8 mouse cellular contexts compared by ENCODE assay signal in the genomic region with DNA sequence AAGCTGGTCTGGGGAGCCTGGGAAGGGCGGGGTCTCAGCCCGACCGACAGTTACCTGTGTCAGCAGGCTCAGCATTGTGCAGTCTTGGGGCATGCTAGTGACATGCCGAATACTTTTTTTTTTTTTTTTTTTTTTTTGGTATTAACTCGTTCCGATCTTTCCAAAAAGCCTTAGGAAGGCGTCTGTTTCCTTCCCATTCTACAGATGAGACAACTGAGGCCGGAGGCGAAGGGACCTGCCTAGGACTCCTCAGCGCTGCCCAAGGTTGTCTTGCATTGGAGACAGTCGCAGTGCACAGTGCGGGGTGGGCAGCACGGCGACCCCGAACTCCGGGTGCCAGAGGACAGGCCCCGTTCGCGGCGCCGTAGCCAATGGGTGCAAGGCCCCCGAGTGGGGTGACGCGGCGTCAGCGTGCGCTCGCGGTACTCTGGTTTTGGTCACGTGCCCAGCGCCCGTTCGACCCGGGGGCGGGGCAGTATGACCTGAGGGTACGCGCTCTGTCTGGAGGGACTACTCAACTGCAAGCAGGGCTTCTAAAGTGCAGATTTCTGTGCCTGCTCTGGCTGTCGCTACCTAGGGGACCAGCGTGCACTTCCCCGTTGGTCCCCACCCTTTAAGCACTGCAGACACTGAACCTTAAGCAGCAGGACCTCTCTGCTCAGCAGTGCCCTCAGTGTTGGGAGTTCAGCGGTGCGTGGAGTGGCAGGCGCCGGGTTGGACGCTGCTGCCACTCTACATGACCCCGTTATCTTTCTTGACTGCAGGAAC. TPM values are rescaled to one million over a fixed set of nuclear protein-coding genes. Genes with fewer than 3 reads are reported as not detected.
DNase-seq lines count a peak whose midpoint lies in the region; ATAC-seq and TF ChIP-seq lines count a peak whose summit lies in the region.

A gene (minus strand): TSS at position 113 of the 768 bp plus-strand sequence.

- H3K9ac ChIP-seq in CH12.LX (ENCODE audit: insufficient read depth, low read depth) = peak within 1 kb of the TSS; percentile 76
- H3K9ac ChIP-seq in forebrain, embryonic 14.5 days (ENCODE audit: low read length) = peak within 1 kb of the TSS; percentile 35; the same call in 1 of the 2 replicates
- peak within 1 kb of the TSS; percentile 26 for H3K9ac ChIP-seq in neural tube, embryonic 15.5 days (replicated peaks)

- TF ChIP-seq RAD21 in CH12.LX (IDR thresholded peaks at IDR 0.05; ENCODE audit: low read depth, low read length) = no peak; the same call in 1 of the 2 replicates

- peaks cover 14 to 66% of the 10 kb centered on the region in 2 experiments for H3K4me1 ChIP-seq in CH12.LX (ENCODE audit: control insufficient read depth in 1 of 2, insufficient read depth in 2 of 2)
- H3K4me1 ChIP-seq in forebrain, embryonic 14.5 days (ENCODE audit: control insufficient read depth, insufficient read depth, low read length) = peaks cover 14% of the 10 kb centered on the region
- peaks cover 10% of the 10 kb centered on the region; the same call in 1 of the 2 replicates for H3K4me1 ChIP-seq in lung, adult 2 months (ENCODE audit: control insufficient read depth, insufficient read depth, low read length)
- H3K4me1 ChIP-seq in neural tube, embryonic 15.5 days = peaks cover 36% of the 10 kb centered on the region

- DNase-seq in CH12.LX (ENCODE audit: extremely low read depth) = peak; percentile 93
- no peak for DNase-seq in forebrain, embryonic 14.5 days (ENCODE audit: low spot score)
- peak; percentile 81 to 90 for DNase-seq in heart, postnatal 14 days
- DNase-seq in layer of hippocampus, adult 18-20 months (ENCODE audit: low spot score in 2 of 2) = peak in 1 of 2 experiments; percentile 66
- DNase-seq in lung, adult 2 months = peak; percentile 83
- peak; percentile 83 for DNase-seq in testis, postnatal 14 days (ENCODE audit: low spot score)

- in situ Hi-C loops in CH12.LX (cut with MboI; ENCODE audit: low pct_ligation_motif_present, low pct_unique_long_range_greater_than_20kb, low sequenced_read_pairs) = no loop called here

- H3K9me3 ChIP-seq in CH12.LX (replicated peaks; ENCODE audit: low read length) = peaks cover 3% of the 10 kb centered on the region
- no peaks in the 10 kb centered on the region for H3K9me3 ChIP-seq in forebrain, embryonic 14.5 days (replicated peaks; ENCODE audit: control insufficient read depth, low read length)
- H3K9me3 ChIP-seq in neural tube, embryonic 15.5 days (replicated peaks) = no peaks in the 10 kb centered on the region

- H3K27ac ChIP-seq in CH12.LX (ENCODE audit: insufficient read depth, low read depth) = peak within 1 kb of the TSS; percentile 74
- peak within 1 kb of the TSS; percentile 21; the same call in 1 of the 2 replicates for H3K27ac ChIP-seq in forebrain, embryonic 14.5 days (ENCODE audit: low read depth, low read length)
- H3K27ac ChIP-seq in neural tube, embryonic 15.5 days (replicated peaks) = peak within 1 kb of the TSS; percentile 81

- H3K27me3 ChIP-seq in CH12.LX (replicated peaks) = no peaks in the 10 kb centered on the region
- H3K27me3 ChIP-seq in forebrain, embryonic 14.5 days (replicated peaks; ENCODE audit: control insufficient read depth, insufficient read depth, low read length) = no peaks in the 10 kb centered on the region
- H3K27me3 ChIP-seq in neural tube, embryonic 15.5 days (replicated peaks) = no peaks in the 10 kb centered on the region

- TF ChIP-seq CTCF in CH12.LX (conservative IDR thresholded peaks at IDR 0.05 in 1 of 2, IDR thresholded peaks at IDR 0.05 in 1 of 2; ENCODE audit: low read depth in 2 of 2, low read length in 2 of 2) = peak in 1 of 2 experiments; percentile 45; a peak in 2 of 4 replicates
- TF ChIP-seq CTCF in lung, adult 2 months (IDR thresholded peaks at IDR 0.05; ENCODE audit: insufficient read depth, low read length) = peak; percentile 44; the same call in 1 of the 2 replicates

- intact Hi-C loops in heart, postnatal 14 days (cut with DNase I) = no loop called here

- peak; percentile 59; the same call in 1 of the 2 replicates for TF ChIP-seq EP300 in CH12.LX (IDR thresholded peaks at IDR 0.05; ENCODE audit: low read length)

- 0 out of 2 replicates have a peak, but pooled peaks have one; percentile 31 for ATAC-seq in cerebellum, adult (ENCODE audit: insufficient number of reproducible peaks, low FRiP score, low TSS enrichment)
- peak; percentile 59 for ATAC-seq in forebrain, embryonic 14.5 days
- peak; percentile 66 for ATAC-seq in neural tube, embryonic 15.5 days (ENCODE audit: low FRiP score)

- peaks cover 23% of the 10 kb centered on the region for H3K79me2 ChIP-seq in CH12.LX (replicated peaks; ENCODE audit: control insufficient read depth, extremely low read depth, insufficient read depth, poor library complexity, severe bottlenecking)

- peak; percentile 97 for TF ChIP-seq POLR2A in CH12.LX (IDR thresholded peaks at IDR 0.05; ENCODE audit: low read depth, low read length)
- no peak; the same call in 1 of the 2 replicates for TF ChIP-seq POLR2A in lung, adult 2 months (IDR thresholded peaks at IDR 0.05; ENCODE audit: borderline replicate concordance, extremely low read depth, low read depth, low read length)

- peaks cover 11 to 14% of the 10 kb centered on the region in 2 experiments for H3K36me3 ChIP-seq in CH12.LX (replicated peaks in 1 of 2; ENCODE audit: control insufficient read depth in 1 of 2, insufficient read depth in 1 of 2, low read length in 1 of 2)
- H3K36me3 ChIP-seq in forebrain, embryonic 14.5 days (ENCODE audit: control insufficient read depth, insufficient read depth, low read length) = no peaks in the 10 kb centered on the region
- no peaks in the 10 kb centered on the region for H3K36me3 ChIP-seq in neural tube, embryonic 15.5 days

- peak within 1 kb of the TSS; percentile 58 to 68 (median 62) for H3K4me3 ChIP-seq in CH12.LX (replicated peaks in 1 of 3; ENCODE audit: low read depth in 2 of 3, low read length in 2 of 3, poor library complexity in 1 of 3)
- peak within 1 kb of the TSS; percentile 18; the same call in 1 of the 2 replicates for H3K4me3 ChIP-seq in forebrain, embryonic 14.5 days (ENCODE audit: low read depth, low read length)
- peak within 1 kb of the TSS; percentile 74 for H3K4me3 ChIP-seq in lung, adult 2 months (replicated peaks; ENCODE audit: extremely low read depth, low read depth, low read length)
- peak within 1 kb of the TSS; percentile 35 for H3K4me3 ChIP-seq in neural tube, embryonic 15.5 days (replicated peaks)

- WGBS in forebrain, embryonic 14.5 days = 6% methylated on average over 46 of the region's 46 CpGs
- WGBS in lung, adult 2 months = 5% methylated on average over 46 of the region's 46 CpGs
- 5% methylated on average over 46 of the region's 46 CpGs for WGBS in neural tube, embryonic 15.5 days

- peak within 1 kb of the TSS; percentile 82 for H3K4me2 ChIP-seq in CH12.LX (ENCODE audit: insufficient read depth, low read depth, poor library complexity, severe bottlenecking)
- H3K4me2 ChIP-seq in forebrain, embryonic 14.5 days (ENCODE audit: low read length) = peak within 1 kb of the TSS; percentile 55
- peak within 1 kb of the TSS; percentile 72 for H3K4me2 ChIP-seq in neural tube, embryonic 15.5 days

- dilution Hi-C loops in CH12.LX (cut with MboI; ENCODE audit: extremely low pct_ligation_motif_present, extremely low pct_unique_long_range_greater_than_20kb, low sequenced_read_pairs) = no loop called here

TF ChIP-seq in CH12.LX, 34 proteins besides CTCF, POLR2A, EP300 and RAD21 (continues in another document):
- TF ChIP-seq MEF2A (IDR thresholded peaks at IDR 0.05; ENCODE audit: borderline replicate concordance, low read depth, low read length) (peak; percentile 22; the same call in 1 of the 2 replicates), PAX5 (IDR thresholded peaks at IDR 0.05; ENCODE audit: low read length) (no peak), POLR2AphosphoS2 (IDR thresholded peaks at IDR 0.05; ENCODE audit: low read depth, low read length) (peak; percentile 66; the same call in 1 of the 2 replicates), USF1 (IDR thresholded peaks at IDR 0.05; ENCODE audit: low read depth, low read length) (peak; percentile 99), ZC3H11A (IDR thresholded peaks at IDR 0.05; ENCODE audit: low read depth, low read length) (no peak), CHD2 (IDR thresholded peaks at IDR 0.05; ENCODE audit: low read length) (peak; percentile 97), JUND (conservative IDR thresholded peaks at IDR 0.05; ENCODE audit: low read depth, low read length) (no peak), ZMIZ1 (IDR thresholded peaks at IDR 0.05; ENCODE audit: low read depth, low read length) (peak; percentile 88), ZKSCAN1 (IDR thresholded peaks at IDR 0.05; ENCODE audit: borderline replicate concordance, low read depth, low read length) (no peak), MYC (IDR thresholded peaks at IDR 0.05; ENCODE audit: low read depth, low read length) (peak; percentile 70; the same call in 1 of the 2 replicates), ELF1 (IDR thresholded peaks at IDR 0.05; ENCODE audit: low read depth, low read length) (peak; percentile 68), UBTF (IDR thresholded peaks at IDR 0.05; ENCODE audit: low read depth, low read length) (0 out of 2 replicates have a peak, but pooled peaks have one; percentile 39), MXI1 (IDR thresholded peaks at IDR 0.05; ENCODE audit: low read depth, low read length) (peak; percentile 95), RCOR1 (conservative IDR thresholded peaks at IDR 0.05; ENCODE audit: low read depth, low read length) (peak; percentile 54; the same call in 1 of the 2 replicates), MAFK (IDR thresholded peaks at IDR 0.05; ENCODE audit: insufficient replicate concordance, low read length) (no peak), TCF12 (IDR thresholded peaks at IDR 0.05; ENCODE audit: low read depth, low read length) (peak; percentile 97), SIN3A (IDR thresholded peaks at IDR 0.05; ENCODE audit: low read length) (peak; percentile 96), IRF4 (IDR thresholded peaks at IDR 0.05; ENCODE audit: low read depth, low read length) (peak; percentile 66), MAX (IDR thresholded peaks at IDR 0.05; ENCODE audit: low read length) (peak; percentile 99), CHD1 (IDR thresholded peaks at IDR 0.05; ENCODE audit: low read depth, low read length) (peak; percentile 92), HCFC1 (IDR thresholded peaks at IDR 0.05; ENCODE audit: low read depth, low read length) (peak; percentile 66), BHLHE40 (IDR thresholded peaks at IDR 0.05; ENCODE audit: low read depth, low read length) (peak; percentile 98)

RNA-seq across cellular contexts. Expression of the gene that starts here (rescaled TPM):
- total RNA-seq in CH12.LX (2012; rRNA removed) = 126 and 129 TPM in 2 replicates
- total RNA-seq in CH12.LX (2014; rRNA removed) = 68.7 and 69.8 TPM in 2 replicates
- polyA plus RNA-seq in CH12.LX (2012; ENCODE audit: insufficient read length, low read depth) = 120 and 142 TPM in 2 replicates
- 42.6 and 44.3 TPM in 2 replicates for polyA plus RNA-seq in forebrain, embryonic 14.5 days (2014; fragmentation: Nextera tagmentation; extraction: Ambion mirVana)
- total RNA-seq in heart, postnatal 14 days (2021) = 10 to 100 TPM; 29.0 to 32.0 TPM
- 10 to 100 TPM; 73.9 to 80.4 TPM for total RNA-seq in layer of hippocampus, adult 18-20 months (2021)
- polyA plus RNA-seq in lung, adult 2 months (2012; rRNA removed) = 206 and 236 TPM in 2 replicates
- polyA plus RNA-seq in neural tube, embryonic 15.5 days (2015; fragmentation: Nextera tagmentation; extraction: Ambion mirVana) = 44.2 and 50.0 TPM in 2 replicates

Comparison
In these comparisons a context has a peak if more than half of its experiments do, and no peak if none do; other contexts are left out.
1. H3K27ac ChIP-seq: peak in every context shown above with its lines; median percentile 81 in neural tube, embryonic 15.5 days; 74 in CH12.LX; 21 in forebrain, embryonic 14.5 days.
2. H3K4me3 ChIP-seq: peak in every context shown above with its lines; median percentile 74 in lung, adult 2 months; 62 in CH12.LX; 35 in neural tube, embryonic 15.5 days; 18 in forebrain, embryonic 14.5 days.
3. H3K9ac ChIP-seq: peak in every context shown above with its lines; median percentile 76 in CH12.LX; 35 in forebrain, embryonic 14.5 days; 26 in neural tube, embryonic 15.5 days.